Mouse (Mus musculus) hindbrain, embryonic 16.5 days (tissue): ENCODE data around the gene Spi1. TPM values are rescaled to one million over a fixed set of nuclear protein-coding genes. Genes with fewer than 3 reads are reported as not detected.

ENCODE experiments used
- ATAC-seq: fragments of 200-750 bp; cut with Nextera tagmentation; 2 replicates; pipeline ENCODE4 v1.8.0; 2017; ENCODE audit warnings: moderate TSS enrichment, moderate library complexity
- H3K27ac ChIP-seq: fragments of 300-500 bp; sonication (generic); 2 replicates; pipeline ENCODE4 v1.5.1; 2014; ENCODE audit warnings: low read depth, mild to moderate bottlenecking, control low read depth, low read length, moderate library complexity
- H3K27me3 ChIP-seq: fragments of 300-500 bp; sonication (generic); replicated peaks from 2 replicates; pipeline ENCODE4 v1.6.1; 2014; ENCODE audit warnings: low read length; ENCODE audit not compliant: control insufficient read depth, insufficient read depth
- H3K36me3 ChIP-seq: fragments of 300-500 bp; sonication (generic); 2 replicates; pipeline ENCODE4 v1.6.1; 2014; ENCODE audit warnings: mild to moderate bottlenecking, low read length, moderate library complexity, mixed read lengths; ENCODE audit not compliant: control insufficient read depth, insufficient read depth
- H3K4me1 ChIP-seq: fragments of 300-500 bp; sonication (generic); 2 replicates; pipeline ENCODE4 v1.6.1; 2014; ENCODE audit warnings: low read depth, low read length; ENCODE audit not compliant: control insufficient read depth, insufficient read depth
- H3K4me2 ChIP-seq: fragments of 300-500 bp; sonication (generic); 2 replicates; pipeline ENCODE4 v1.6.1; 2014; ENCODE audit warnings: mild to moderate bottlenecking, low read length, control low read depth, moderate library complexity
- H3K4me3 ChIP-seq: fragments of 300-500 bp; sonication (generic); 2 replicates; pipeline ENCODE4 v1.5.1; 2014; ENCODE audit warnings: mild to moderate bottlenecking, low read length, control low read depth, moderate library complexity
- H3K9ac ChIP-seq: fragments of 300-500 bp; sonication (generic); 2 replicates; pipeline ENCODE4 v1.6.1; 2014; ENCODE audit warnings: low read depth, mild to moderate bottlenecking, control low read depth, low read length, moderate library complexity
- H3K9me3 ChIP-seq: fragments of 300-500 bp; sonication (generic); 2 replicates; pipeline ENCODE4 v1.6.1; 2014; ENCODE audit warnings: mild to moderate bottlenecking, low read length, moderate library complexity; ENCODE audit not compliant: control insufficient read depth
- WGBS: fragments of 180-500 bp; shearing (Covaris S2); extraction: QIAGEN DNeasy Blood & Tissue Kit; methylation state at CpG from one replicate; pipeline ENCODE4 v1.1.7; 2014; 5-methylcytosine and 5-hydroxymethylcytosine counted together
- polyA plus RNA-seq: library from polyadenylated mRNA; unstranded; fragments of >200 nt; fragmentation: Nextera tagmentation; extraction: Ambion mirVana; gene quantifications from 2 replicates; pipeline ENCODE4 v1.2.1, GENCODE M21; 2015

Spi1 gene
- polyA plus RNA-seq, 1 experiment from 2014 or later: 4.2 TPM

DNA sequence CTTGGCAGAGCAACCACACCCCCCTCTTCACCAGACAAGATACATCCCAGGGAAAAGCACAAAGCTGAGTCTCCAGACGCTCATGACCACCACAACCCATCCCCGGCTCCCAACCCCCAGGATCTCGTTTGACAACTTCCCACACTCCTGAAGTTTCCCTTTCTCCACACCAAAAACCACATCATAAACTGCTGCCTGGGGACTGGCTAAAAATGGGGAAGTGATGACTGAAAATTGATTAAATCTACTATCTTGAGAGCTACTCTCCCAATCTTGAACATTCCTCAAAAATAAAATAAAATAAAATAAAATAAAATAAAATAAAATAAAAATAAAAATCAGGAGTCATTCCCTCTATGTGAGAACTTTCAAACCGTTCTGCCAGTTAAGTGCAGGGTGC, 80.8 kb downstream of the Spi1 start:
- peaks cover 52% of the 10 kb centered on the region for H3K36me3 ChIP-seq
- no peaks in the 10 kb centered on the region for H3K4me1 ChIP-seq
- no peaks in the 10 kb centered on the region for H3K27me3 ChIP-seq
- H3K9me3 ChIP-seq: no peaks in the 10 kb centered on the region
- H3K4me2 ChIP-seq: no peak overlapping the region
- H3K9ac ChIP-seq: no peak overlapping the region
- H3K27ac ChIP-seq: no peak overlapping the region
- WGBS: 88% methylated on average over 4 of the region's 4 CpGs
- H3K4me3 ChIP-seq: no peak overlapping the region
- ATAC-seq: no peak

DNA sequence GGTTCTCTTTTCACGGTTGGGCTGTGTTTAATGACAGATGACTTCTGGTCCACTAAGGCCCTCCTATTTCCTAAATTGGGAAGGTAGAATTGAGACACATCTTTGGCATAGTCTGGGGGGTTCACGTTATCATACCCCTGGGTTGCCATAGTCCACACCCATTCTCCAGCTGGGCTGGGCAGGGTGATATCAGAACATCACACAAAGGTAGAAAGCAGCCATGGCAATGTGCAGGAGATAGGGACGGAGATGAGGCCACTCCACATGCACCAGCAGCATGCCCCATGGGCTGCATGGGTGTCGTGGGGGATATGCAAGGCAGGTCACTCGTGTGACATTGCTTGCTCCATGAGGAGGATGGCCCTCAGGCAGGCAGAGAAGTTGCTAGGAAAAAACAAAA, 81.3 kb downstream of the Spi1 start:
- no peaks in the 10 kb centered on the region for H3K9me3 ChIP-seq
- no peaks in the 10 kb centered on the region for H3K27me3 ChIP-seq
- no peak overlapping the region for H3K4me2 ChIP-seq
- H3K4me3 ChIP-seq: no peak overlapping the region
- WGBS: 90% methylated on average over 5 of the region's 5 CpGs
- no peak overlapping the region for H3K27ac ChIP-seq
- no peak for ATAC-seq
- H3K4me1 ChIP-seq: no peaks in the 10 kb centered on the region
- H3K9ac ChIP-seq: no peak overlapping the region
- H3K36me3 ChIP-seq: peaks cover 49% of the 10 kb centered on the region

- H3K36me3 ChIP-seq: peaks cover 45% of the 10 kb centered on the region
- H3K27me3 ChIP-seq: no peaks in the 10 kb centered on the region
- H3K9me3 ChIP-seq: no peaks in the 10 kb centered on the region
- H3K4me3 ChIP-seq: no peak overlapping the region
- H3K4me1 ChIP-seq: no peaks in the 10 kb centered on the region
- 89% methylated on average over 6 of the region's 6 CpGs for WGBS
- ATAC-seq: no peak
- H3K27ac ChIP-seq: no peak overlapping the region
- H3K9ac ChIP-seq: no peak overlapping the region
- H3K4me2 ChIP-seq: no peak overlapping the region
Measured at GRCm38 (mm10) chr2:91164991-91165390, 82.8 kb downstream of the Spi1 start.

Other genes starting within 250 kb of the Spi1 start
- 256 and 257 TPM in 2 replicates for gene Mtch2, start 235.2 kb upstream of the Spi1 start, polyA plus RNA-seq
- gene C1qtnf4, start 196.5 kb upstream of the Spi1 start, polyA plus RNA-seq: 19.8 and 26.6 TPM in 2 replicates
- gene Kbtbd4, start 177.7 kb upstream of the Spi1 start, polyA plus RNA-seq: 56.7 and 61.4 TPM in 2 replicates
- 221 and 244 TPM in 2 replicates for gene Ndufs3, start 177.6 kb upstream of the Spi1 start, polyA plus RNA-seq
- 81.9 and 95.3 TPM in 2 replicates for gene Celf1, start 142.0 kb upstream of the Spi1 start, polyA plus RNA-seq
- gene Rapsn, start 46.8 kb upstream of the Spi1 start, polyA plus RNA-seq: 1.1 and 2.1 TPM in 2 replicates
- 229 and 270 TPM in 2 replicates for gene Psmc3, start 28.4 kb upstream of the Spi1 start, polyA plus RNA-seq
- gene Slc39a13, start 12.0 kb upstream of the Spi1 start, polyA plus RNA-seq: 30.1 and 35.8 TPM in 2 replicates
- 0.04 and 0.05 TPM in 2 replicates for gene Mybpc3, start 35.8 kb downstream of the Spi1 start, polyA plus RNA-seq
- 49.9 and 56.3 TPM in 2 replicates for gene Madd, start 101.4 kb downstream of the Spi1 start, polyA plus RNA-seq
- gene Nr1h3, start 120.4 kb downstream of the Spi1 start, polyA plus RNA-seq: 2.6 and 3.1 TPM in 2 replicates
- 38.6 and 43.2 TPM in 2 replicates for gene Acp2, start 120.5 kb downstream of the Spi1 start, polyA plus RNA-seq
- gene Ddb2, start 154.6 kb downstream of the Spi1 start, polyA plus RNA-seq: 16.1 and 17.4 TPM in 2 replicates
- 21.8 and 24.5 TPM in 2 replicates for gene Pacsin3, start 173.6 kb downstream of the Spi1 start, polyA plus RNA-seq
- gene Arfgap2, start 182.6 kb downstream of the Spi1 start, polyA plus RNA-seq: 61.2 and 67.7 TPM in 2 replicates